Mouse (Mus musculus): ENCODE measurements around the gene Shd.

DNA sequence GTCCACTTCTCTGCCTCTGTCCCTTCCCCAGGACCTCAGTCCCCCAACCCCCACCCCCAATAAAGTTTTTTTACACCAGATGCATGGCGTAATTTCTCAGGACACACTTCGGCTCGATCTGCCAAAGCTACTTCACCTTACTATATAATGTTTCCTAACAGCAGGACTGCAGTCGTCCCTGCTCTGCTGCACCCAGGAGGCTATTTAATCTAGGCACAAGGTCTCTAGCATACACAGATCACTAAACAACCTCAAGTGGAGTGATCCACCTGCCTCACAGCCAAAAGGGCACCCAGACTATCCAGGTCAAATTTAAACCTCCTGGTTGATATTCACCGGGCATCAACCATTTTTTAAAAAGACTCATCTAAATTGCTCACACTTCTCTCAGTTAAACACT lies 24.6 kb upstream of the Shd start:
- TF ChIP-seq POLR2A (IDR thresholded peaks at IDR 0.05; ENCODE audit: borderline replicate concordance, extremely low read depth, low read depth, low read length), result no peak
- no peak for TF ChIP-seq CTCF (IDR thresholded peaks at IDR 0.05; ENCODE audit: insufficient read depth, low read length)
